Mouse (Mus musculus) kidney, adult 2 months (tissue): Measurements from ENCODE around the gene Fam84b.

Experiments used
- CTCF ChIP-seq: fragments of 200-500 bp; conservative IDR thresholded peaks from 2 replicates; pipeline ENCODE4 v1.5.1; 2011; ENCODE audit warnings: low read depth, mild to moderate bottlenecking, control low read depth, low read length, moderate library complexity, mixed read lengths; ENCODE audit not compliant: insufficient read depth, insufficient read length
- POLR2A ChIP-seq: fragments of 200-500 bp; IDR thresholded peaks from one replicate; pipeline ENCODE4 v1.6.1; 2011; ENCODE audit warnings: low read depth, low read length, control low read depth

DNA sequence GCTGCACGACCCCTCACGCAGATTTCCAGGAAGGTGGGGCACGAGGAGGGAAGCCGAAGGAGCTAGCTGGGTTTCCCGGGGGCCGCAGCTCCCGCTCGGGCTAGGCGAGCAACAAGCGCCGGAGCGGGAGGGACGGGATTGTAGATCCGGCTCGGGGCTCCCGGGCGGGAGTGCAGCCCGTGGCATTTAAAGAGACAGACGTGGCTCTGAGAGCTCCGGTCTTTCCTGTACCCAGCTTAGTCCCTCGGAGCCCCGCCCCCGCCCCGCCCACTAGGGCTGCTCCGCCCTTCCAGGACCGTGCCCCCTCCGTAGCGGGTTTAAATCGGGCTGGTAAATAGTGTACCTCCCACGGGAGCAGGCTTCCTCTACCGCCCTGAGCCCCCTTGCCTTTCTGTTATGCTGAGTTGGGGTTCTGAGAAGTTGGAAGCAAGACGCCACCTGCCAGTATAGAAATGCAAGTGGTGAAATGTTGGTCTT, 28.8 kb downstream of the Fam84b start:
- TF ChIP-seq POLR2A (peak; percentile 75), CTCF (0 out of 2 replicates have a peak, but pooled peaks have one; percentile 1)
